Mouse (Mus musculus) kidney, postnatal 0 days (tissue): ENCODE measurements around the gene Exd1. TPM values are rescaled to one million over a fixed set of nuclear protein-coding genes. Genes with fewer than 3 reads are reported as not detected.

Experiments
- ATAC-seq: fragments of 200-750 bp; cut with Nextera tagmentation; replicated peaks from 2 replicates; pipeline ENCODE4 v1.8.0; 2017; ENCODE audit warnings: low read depth, moderate number of reproducible peaks, moderate TSS enrichment, moderate library complexity; ENCODE audit not compliant: low FRiP score
- DNase-seq: peaks from one replicate; pipeline ENCODE4 v3.0.0-alpha.2; 2016; ENCODE audit warnings: low spot score
- H3K27ac ChIP-seq: fragments of 300-500 bp; sonication (generic); 2 replicates; pipeline ENCODE4 v1.5.1; 2014; ENCODE audit warnings: mild to moderate bottlenecking
- H3K27me3 ChIP-seq: fragments of 300-500 bp; sonication (generic); 2 replicates; pipeline ENCODE4 v1.6.1; 2014; ENCODE audit warnings: low read length, mixed read lengths; ENCODE audit not compliant: insufficient read depth
- H3K36me3 ChIP-seq: fragments of 300-500 bp; sonication (generic); 2 replicates; pipeline ENCODE4 v1.6.1; 2014; ENCODE audit warnings: low read length, mixed read lengths; ENCODE audit not compliant: insufficient read depth
- H3K4me1 ChIP-seq: fragments of 300-500 bp; sonication (generic); replicated peaks from 2 replicates; pipeline ENCODE4 v1.6.1; 2014; ENCODE audit warnings: antibody characterized with exemption, low read length, mixed read lengths; ENCODE audit not compliant: insufficient read depth
- H3K4me2 ChIP-seq: fragments of 300-500 bp; sonication (generic); 2 replicates; pipeline ENCODE4 v1.6.1; 2014; ENCODE audit warnings: mild to moderate bottlenecking, low read length, moderate library complexity, mixed read lengths
- H3K4me3 ChIP-seq: fragments of 300-500 bp; sonication (generic); replicated peaks from 2 replicates; pipeline ENCODE4 v1.5.1; 2014; ENCODE audit warnings: low read depth, low read length
- H3K9ac ChIP-seq: fragments of 300-500 bp; sonication (generic); 2 replicates; pipeline ENCODE4 v1.6.1; 2014; ENCODE audit warnings: low read depth, low read length
- H3K9me3 ChIP-seq: fragments of 300-500 bp; sonication (generic); replicated peaks from 2 replicates; pipeline ENCODE4 v1.6.1; 2016; ENCODE audit warnings: low read length, inconsistent platforms, mixed read lengths
- CTCF ChIP-seq: IDR thresholded peaks from 2 replicates; pipeline ENCODE4 v1.5.1; 2016; ENCODE audit warnings: antibody characterized with exemption, low read depth, mild to moderate bottlenecking, moderate library complexity
- WGBS: fragments of 180-500 bp; shearing (Covaris S2); extraction: QIAGEN DNeasy Blood & Tissue Kit; methylation state at CpG from one replicate; pipeline ENCODE4 v1.1.7; 2014; 5-methylcytosine and 5-hydroxymethylcytosine counted together
- polyA plus RNA-seq: library from polyadenylated mRNA; unstranded; fragments of >200 nt; fragmentation: Nextera tagmentation; extraction: Ambion mirVana; gene quantifications from 2 replicates; pipeline ENCODE4 v1.2.1, GENCODE M21; 2015

Exd1 gene
- polyA plus RNA-seq, 1 experiment from 2014 or later, result 0.29 TPM

DNA sequence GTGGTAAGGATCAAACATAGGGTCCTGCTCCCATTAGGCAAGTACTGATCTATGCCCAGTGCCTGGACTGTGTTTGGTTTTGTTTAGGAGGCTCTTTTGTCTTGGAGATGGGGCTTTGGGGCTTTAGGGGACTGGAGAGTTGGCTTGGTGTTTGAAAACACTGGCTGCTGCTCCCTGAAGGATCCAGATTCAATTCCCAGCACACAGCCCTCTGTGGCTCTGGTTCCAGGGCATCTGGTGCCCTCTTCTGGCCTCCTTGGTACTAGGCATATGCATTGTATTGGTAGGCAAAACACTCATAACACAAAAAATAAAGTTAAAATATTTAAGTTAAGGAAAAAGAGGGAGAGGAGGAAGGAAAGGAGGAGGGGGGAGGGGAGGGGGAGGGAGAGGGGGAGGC, 40.3 kb downstream of the Exd1 start:
- DNase-seq (no peak), ATAC-seq (no peak)
- no peaks in the 10 kb centered on the region for H3K27me3 ChIP-seq
- no peaks in the 10 kb centered on the region for H3K36me3 ChIP-seq
- no peak overlapping the region for H3K9ac ChIP-seq
- H3K4me2 ChIP-seq, result no peak overlapping the region
- no peaks in the 10 kb centered on the region for H3K4me1 ChIP-seq
- no peak overlapping the region for H3K27ac ChIP-seq
- peak; percentile 54 for TF ChIP-seq CTCF
- no peak overlapping the region for H3K4me3 ChIP-seq
- no peaks in the 10 kb centered on the region for H3K9me3 ChIP-seq

DNA sequence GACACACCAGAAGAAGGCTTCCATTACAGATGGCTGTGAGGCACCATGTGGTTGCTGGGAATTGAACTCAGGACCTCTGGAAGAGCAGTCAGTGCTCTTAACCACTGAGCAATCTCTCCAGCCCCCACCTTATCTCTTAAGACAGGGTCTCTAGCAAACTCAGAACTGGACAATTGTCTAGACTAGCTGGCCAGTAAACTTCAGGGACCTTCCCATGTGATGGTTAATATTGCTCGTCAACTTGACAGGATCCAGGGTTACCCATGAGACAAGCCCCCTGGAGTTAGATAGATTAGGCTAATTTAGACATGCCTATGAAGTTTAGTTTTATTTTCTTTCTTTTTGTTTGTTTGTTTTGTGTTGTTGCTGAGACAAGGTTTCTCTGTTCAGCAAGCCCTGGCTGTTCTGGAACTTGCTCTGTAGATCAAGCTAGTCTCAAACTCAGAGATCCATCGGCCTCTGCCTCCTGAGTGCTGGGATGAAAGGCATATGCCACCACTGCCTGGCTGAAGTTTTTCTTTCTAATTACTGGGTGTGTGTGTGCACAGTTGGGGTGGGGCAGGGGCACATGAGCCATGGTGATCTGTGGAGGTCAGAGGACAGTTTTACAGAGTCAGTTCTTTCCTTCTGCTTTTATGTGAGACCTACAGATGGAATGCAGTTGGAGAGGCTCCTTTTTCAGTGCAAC, 46.3 kb downstream of the Exd1 start:
- 81% methylated on average over 2 of the region's 2 CpGs for WGBS
- H3K4me3 ChIP-seq, result no peak overlapping the region
- no peak overlapping the region for H3K27ac ChIP-seq
- H3K27me3 ChIP-seq, result no peaks in the 10 kb centered on the region
- H3K36me3 ChIP-seq, result no peaks in the 10 kb centered on the region
- no peak overlapping the region for H3K9ac ChIP-seq
- H3K4me1 ChIP-seq, result no peaks in the 10 kb centered on the region
- TF ChIP-seq CTCF, result no peak
- DNase-seq (no peak), ATAC-seq (no peak)
- no peak overlapping the region for H3K4me2 ChIP-seq
- no peaks in the 10 kb centered on the region for H3K9me3 ChIP-seq

DNA sequence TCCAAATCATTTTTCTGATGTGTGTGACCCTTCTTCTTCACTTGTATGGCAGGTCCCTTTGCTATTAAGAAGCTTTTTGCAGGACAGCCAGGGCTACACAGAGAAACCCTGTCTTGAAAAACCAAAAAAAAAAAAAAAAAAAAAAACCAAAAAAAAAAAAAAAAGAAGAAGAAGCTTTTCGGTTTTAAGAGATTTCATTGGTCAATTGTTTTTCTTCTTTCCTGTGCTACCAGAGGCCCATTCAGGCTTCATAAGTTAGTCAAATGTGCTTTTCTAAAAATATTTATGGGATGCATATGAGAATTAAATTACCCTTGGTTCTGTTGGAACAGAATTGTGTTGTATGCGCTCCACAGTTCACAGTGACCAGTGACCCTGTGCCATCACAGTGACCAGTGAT, 48.6 kb downstream of the Exd1 start:
- 79% methylated on average over 2 of the region's 2 CpGs for WGBS
- no peak for ATAC-seq

DNA sequence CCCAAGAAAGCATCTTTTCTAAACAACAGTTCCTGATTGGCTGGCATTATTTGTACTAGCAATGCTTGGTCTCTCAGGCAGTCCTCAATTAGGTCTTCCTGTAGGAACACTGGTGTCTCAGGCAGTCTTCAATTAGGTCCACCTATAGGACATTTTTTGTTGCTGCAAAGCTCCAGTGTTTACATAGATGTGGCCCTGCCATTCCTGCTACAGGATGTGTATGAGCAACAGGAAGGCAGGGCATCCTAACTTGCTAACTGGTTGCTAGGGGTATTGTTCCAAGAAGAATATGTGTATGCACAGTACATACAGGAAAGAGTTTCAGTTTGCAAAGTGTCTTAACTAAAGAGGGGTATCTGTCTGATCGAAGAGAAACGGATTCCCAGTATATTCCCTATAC, 51.3 kb downstream of the Exd1 start:
- Histone ChIP-seq H3K4me3 (no peak overlapping the region), H3K9me3 (no peaks in the 10 kb centered on the region), H3K36me3 (no peaks in the 10 kb centered on the region), H3K27me3 (no peaks in the 10 kb centered on the region), H3K4me1 (no peaks in the 10 kb centered on the region; the same call in 1 of the 2 replicates), H3K4me2 (no peak overlapping the region), H3K9ac (no peak overlapping the region), H3K27ac (no peak overlapping the region)
- ATAC-seq (no peak), DNase-seq (no peak)
- no peak for TF ChIP-seq CTCF
- 83% methylated on average over 2 of the region's 2 CpGs for WGBS

More for the DNA sequence above, 48.6 kb downstream of the Exd1 start:
- H3K9ac ChIP-seq, result no peak overlapping the region
- no peak overlapping the region for H3K27ac ChIP-seq
- H3K4me2 ChIP-seq, result no peak overlapping the region
- H3K9me3 ChIP-seq, result no peaks in the 10 kb centered on the region
- DNase-seq, result no peak
- H3K36me3 ChIP-seq, result no peaks in the 10 kb centered on the region
- H3K4me3 ChIP-seq, result no peak overlapping the region
- no peaks in the 10 kb centered on the region for H3K27me3 ChIP-seq
- H3K4me1 ChIP-seq, result no peaks in the 10 kb centered on the region
- no peak for TF ChIP-seq CTCF

DNA sequence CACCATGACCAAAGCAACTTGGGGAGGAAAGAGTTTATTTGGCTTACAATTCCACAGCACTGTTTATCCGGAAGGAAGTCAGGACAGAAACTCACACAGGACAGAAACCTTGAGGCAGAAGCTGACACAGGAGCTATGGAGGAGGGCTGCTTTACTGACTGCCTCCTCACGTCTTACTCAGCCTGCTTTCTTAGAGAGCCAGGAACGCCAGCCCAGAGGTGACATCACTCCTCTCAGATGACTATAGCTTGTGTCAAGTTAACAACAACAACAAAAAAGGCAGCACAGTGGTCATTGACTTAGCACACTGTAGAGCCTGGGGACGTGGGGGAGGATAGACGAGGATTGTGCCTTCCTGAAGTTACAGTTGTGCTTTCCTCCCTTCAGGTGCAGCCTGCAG, 55.5 kb downstream of the Exd1 start:
- H3K4me1 ChIP-seq, result no peaks in the 10 kb centered on the region; the same call in 1 of the 2 replicates
- H3K9ac ChIP-seq, result no peak overlapping the region
- TF ChIP-seq CTCF, result no peak
- ATAC-seq (no peak; the same call in 1 of the 2 replicates), DNase-seq (peak; percentile 24)
- H3K27ac ChIP-seq, result no peak overlapping the region
- H3K27me3 ChIP-seq, result no peaks in the 10 kb centered on the region
- no peaks in the 10 kb centered on the region for H3K36me3 ChIP-seq
- WGBS, result 15% methylated on average over 5 of the region's 5 CpGs
- no peak overlapping the region for H3K4me3 ChIP-seq
- H3K9me3 ChIP-seq, result no peaks in the 10 kb centered on the region
- H3K4me2 ChIP-seq, result no peak overlapping the region

DNA sequence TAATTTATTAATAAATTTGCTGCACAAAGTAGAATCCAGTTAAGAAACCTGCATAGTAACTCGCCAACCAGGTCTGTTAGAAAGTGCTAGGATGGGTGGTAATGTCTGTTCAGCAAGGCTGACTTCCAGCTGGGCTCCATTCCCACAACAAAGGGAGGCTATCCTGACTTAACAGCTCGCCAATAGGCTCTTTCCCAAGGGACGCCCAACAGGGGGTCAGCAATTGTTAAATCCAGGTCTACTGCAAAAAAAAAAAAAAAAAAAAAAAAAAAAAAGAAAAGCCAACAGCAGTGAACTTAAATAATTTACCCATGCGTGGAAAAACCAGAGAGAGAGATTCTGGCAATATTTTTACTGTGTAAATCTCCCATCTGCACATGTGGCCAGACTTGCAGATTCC, 60.9 kb downstream of the Exd1 start:
- no peak overlapping the region for H3K9ac ChIP-seq
- no peaks in the 10 kb centered on the region for H3K4me1 ChIP-seq
- H3K27me3 ChIP-seq, result no peaks in the 10 kb centered on the region
- no peaks in the 10 kb centered on the region for H3K36me3 ChIP-seq
- H3K9me3 ChIP-seq, result no peaks in the 10 kb centered on the region
- no peak overlapping the region for H3K4me3 ChIP-seq
- WGBS, result 20% methylated on average over 4 of the region's 4 CpGs
- ATAC-seq, result no peak
- H3K4me2 ChIP-seq, result no peak overlapping the region
- TF ChIP-seq CTCF, result no peak
- H3K27ac ChIP-seq, result no peak overlapping the region
- DNase-seq, result no peak

DNA sequence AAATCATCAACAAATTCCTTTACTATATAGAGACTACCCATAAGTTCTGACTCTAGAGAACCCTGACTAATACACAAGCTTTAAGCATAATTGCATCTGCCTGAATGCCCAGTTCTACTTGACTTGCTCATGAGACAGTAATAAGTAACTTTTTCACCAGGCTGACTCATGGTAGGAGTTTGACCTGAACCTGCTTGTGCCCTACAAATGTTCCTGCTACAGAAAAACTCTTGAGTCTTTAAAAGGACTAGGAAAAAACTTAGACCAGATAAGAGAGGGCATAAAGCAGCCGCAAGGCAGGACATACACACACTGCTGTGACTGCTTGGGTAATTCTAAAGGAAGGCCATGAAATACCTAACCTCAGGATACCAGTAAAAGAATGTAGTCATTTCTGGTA, 65.1 kb downstream of the Exd1 start:
- H3K4me3 ChIP-seq, result no peak overlapping the region
- no peaks in the 10 kb centered on the region for H3K4me1 ChIP-seq
- ATAC-seq (no peak), DNase-seq (peak; percentile 36)
- no peaks in the 10 kb centered on the region for H3K36me3 ChIP-seq
- TF ChIP-seq CTCF, result no peak
- no peaks in the 10 kb centered on the region for H3K9me3 ChIP-seq
- H3K9ac ChIP-seq, result no peak overlapping the region
- H3K4me2 ChIP-seq, result no peak overlapping the region
- WGBS, result 77% methylated on average over 1 of the region's 1 CpGs
- H3K27me3 ChIP-seq, result no peaks in the 10 kb centered on the region
- peak overlapping the region; percentile 76 for H3K27ac ChIP-seq
